Comparison of ENCODE assay signal across 10 mouse cellular contexts in genomic region chr2:158242170-158242896, GRCm38 (mm10). TPM values are rescaled to one million over a fixed set of nuclear protein-coding genes. Genes with fewer than 3 reads are reported as not detected.
DNase-seq lines count a peak whose midpoint lies in the region; ATAC-seq and TF ChIP-seq lines count a peak whose summit lies in the region.
"Had no signal": no experiment of that assay in that cellular context is flagged by ENCODE, and none has a peak within 500 bp of the region (broad histone marks: within the 10 kb centered on the region; RNA-seq: fewer than 3 reads in every experiment).

No protein-coding gene starts in this region.

- H3K27ac ChIP-seq in heart, embryonic 10.5 days: no peak overlapping the region
- H3K27ac ChIP-seq in stomach, postnatal 0 days (replicated peaks): no peak overlapping the region
- H3K27ac ChIP-seq: kidney, postnatal 0 days had no signal

- H3K9me3 ChIP-seq in heart, embryonic 10.5 days: no peaks in the 10 kb centered on the region
- no peaks in the 10 kb centered on the region for H3K9me3 ChIP-seq in stomach, postnatal 0 days (ENCODE audit: control insufficient read depth, low read length)

- no peak overlapping the region for H3K9ac ChIP-seq in stomach, postnatal 0 days (ENCODE audit: low read length)

- peaks cover 7% of the 10 kb centered on the region; the same call in 1 of the 2 replicates for H3K4me1 ChIP-seq in heart, embryonic 10.5 days
- no peaks in the 10 kb centered on the region for H3K4me1 ChIP-seq in stomach, postnatal 0 days (replicated peaks; ENCODE audit: control insufficient read depth, insufficient read depth)

- 86% methylated on average over 18 of the region's 18 CpGs for WGBS in heart, embryonic 10.5 days
- WGBS in stomach, postnatal 0 days: 77% methylated on average over 18 of the region's 18 CpGs

- intact Hi-C loops in left cerebral cortex, postnatal 36 days (cut with DNase I): no loop called here

- no peak for TF ChIP-seq CTCF in stomach, postnatal 0 days (IDR thresholded peaks at IDR 0.05; ENCODE audit: low read depth)

- H3K36me3 ChIP-seq in heart, embryonic 10.5 days: no peaks in the 10 kb centered on the region
- H3K36me3 ChIP-seq in stomach, postnatal 0 days (ENCODE audit: control insufficient read depth, insufficient read depth, low read length): no peaks in the 10 kb centered on the region

- no peak for ATAC-seq in stomach, postnatal 0 days (ENCODE audit: low FRiP score, low TSS enrichment)

- H3K4me3 ChIP-seq in heart, embryonic 10.5 days: no peak overlapping the region
- H3K4me3 ChIP-seq in stomach, postnatal 0 days (ENCODE audit: low read depth, low read length): no peak overlapping the region

- no peak for TF ChIP-seq EP300 in stomach, postnatal 0 days (optimal IDR thresholded peaks at IDR 0.05)

- H3K27me3 ChIP-seq in heart, embryonic 10.5 days (ENCODE audit: insufficient read depth, poor library complexity, severe bottlenecking): peaks cover 12% of the 10 kb centered on the region; the same call in 1 of the 2 replicates
- no peaks in the 10 kb centered on the region for H3K27me3 ChIP-seq in stomach, postnatal 0 days (ENCODE audit: control insufficient read depth, insufficient read depth, low read length)

- peak; percentile 60 to 62 for DNase-seq in heart, adult 9 months (ENCODE audit: low spot score in 2 of 2)
- DNase-seq in heart, embryonic 10.5 days (ENCODE audit: low spot score): no peak
- peak; percentile 70 to 77 for DNase-seq in cerebellum, adult 18-20 months
- DNase-seq in gastrocnemius, postnatal 25 days: peak; percentile 57
- DNase-seq in left cerebral cortex, postnatal 36 days (ENCODE audit: low spot score in 2 of 2): peak; percentile 52 to 68
- DNase-seq in stomach, postnatal 0 days (ENCODE audit: low spot score): no peak
- DNase-seq in retina, embryonic 14.5 days (ENCODE audit: low spot score): no peak
- DNase-seq in embryo, embryonic 9.5 days (ENCODE audit: extremely low spot score): no peak

- H3K4me2 ChIP-seq in stomach, postnatal 0 days (replicated peaks; ENCODE audit: low read depth): no peak overlapping the region

RNA-seq across cellular contexts. Expression of gene D630003M21Rik, which starts 13.3 kb away (rescaled TPM):
- polyA plus RNA-seq in heart, embryonic 10.5 days (2016; fragmentation: Nextera tagmentation; extraction: Ambion mirVana): 0.73 and 0.91 TPM in 2 replicates
- total RNA-seq in gastrocnemius, postnatal 25 days (2021): 1 to 10 TPM; 1.8 to 2.0 TPM
- 1 to 10 TPM; 3.5 TPM for total RNA-seq in left cerebral cortex, postnatal 36 days (2021)
- 1.7 TPM in 2 replicates for polyA plus RNA-seq in stomach, postnatal 0 days (2015; fragmentation: Nextera tagmentation; extraction: Ambion mirVana)
- total RNA-seq: megakaryocyte, adult 5-6 weeks had no signal

RNA-seq across cellular contexts. Expression of gene Bpi, which starts 15.6 kb away (rescaled TPM):
- not detected in 2 replicates for polyA plus RNA-seq in heart, embryonic 10.5 days (2016; fragmentation: Nextera tagmentation; extraction: Ambion mirVana)
- not detected for total RNA-seq in gastrocnemius, postnatal 25 days (2021)
- not detected for total RNA-seq in left cerebral cortex, postnatal 36 days (2021)
- polyA plus RNA-seq in stomach, postnatal 0 days (2015; fragmentation: Nextera tagmentation; extraction: Ambion mirVana): not detected in 2 replicates
- total RNA-seq: megakaryocyte, adult 5-6 weeks had no signal

Comparison
In these comparisons a context has a peak if more than half of its experiments do, and no peak if none do; other contexts are left out.
1. DNase-seq: peak in heart, adult 9 months (2 of 2), cerebellum, adult 18-20 months (2 of 2), gastrocnemius, postnatal 25 days (single experiment) and left cerebral cortex, postnatal 36 days (2 of 2); none in heart, embryonic 10.5 days (single experiment), stomach, postnatal 0 days (single experiment), retina, embryonic 14.5 days (single experiment) and embryo, embryonic 9.5 days (single experiment).